Mouse (Mus musculus): ENCODE data around the gene Camk2n1. TPM values are rescaled to one million over a fixed set of nuclear protein-coding genes. Genes with fewer than 3 reads are reported as not detected.
"Not testable (repeated sequence)": the region's sequence is repeated elsewhere in the genome, so short reads cannot be mapped to it uniquely, and the experiment has no call there.

Gene Camk2n1
- 1 to 10 TPM; 3.8 to 7.7 TPM for total RNA-seq (2021)
- long read RNA-seq, experiment 1, full-length matches to known transcripts: 2 of 5 reads
- long read RNA-seq, experiment 1, partial matches to known transcripts: 0 of 5 reads
- long read RNA-seq, experiment 1, other reads (novel, unspliced or antisense): 3 of 5 reads
- long read RNA-seq, experiment 2, full-length matches to known transcripts: 4 of 4 reads
- long read RNA-seq, experiment 2, partial matches to known transcripts: 0 of 4 reads
- long read RNA-seq, experiment 2, other reads (novel, unspliced or antisense): 0 of 4 reads

- peak; percentile 80 for DNase-seq (ENCODE audit: low spot score)
Measured at GRCm38 (mm10) chr4:138453753-138454570, at the start of gene Camk2n1. Gene Camk2n1, plus strand, starts transcription at chr4:138454314.

- DNase-seq (ENCODE audit: low spot score): peak; percentile 48
Measured at GRCm38 (mm10) chr4:138404806-138405205, 49.3 kb upstream of the Camk2n1 start.

- no peak for DNase-seq (ENCODE audit: low spot score)
Measured at GRCm38 (mm10) chr4:138407479-138408194, 46.5 kb upstream of the Camk2n1 start.

- no peak for DNase-seq (ENCODE audit: low spot score)
Measured at GRCm38 (mm10) chr4:138411011-138411410, 43.1 kb upstream of the Camk2n1 start.

- no peak for DNase-seq (ENCODE audit: low spot score)
Measured at GRCm38 (mm10) chr4:138411504-138412121, 42.5 kb upstream of the Camk2n1 start.

- DNase-seq (ENCODE audit: low spot score): no peak
Measured at GRCm38 (mm10) chr4:138414725-138415124, 39.4 kb upstream of the Camk2n1 start.

- no peak for DNase-seq (ENCODE audit: low spot score)
Measured at GRCm38 (mm10) chr4:138415991-138416390, 38.1 kb upstream of the Camk2n1 start.

GRCm38 (mm10) chr4:138416414-138416813 lies 37.7 kb upstream of the Camk2n1 start:
- DNase-seq (ENCODE audit: low spot score): no peak

- DNase-seq (ENCODE audit: low spot score): no peak
Measured at GRCm38 (mm10) chr4:138417882-138418281, 36.2 kb upstream of the Camk2n1 start.

GRCm38 (mm10) chr4:138418340-138418957 lies 35.7 kb upstream of the Camk2n1 start:
- no peak for DNase-seq (ENCODE audit: low spot score)

GRCm38 (mm10) chr4:138425028-138425427 lies 29.1 kb upstream of the Camk2n1 start:
- DNase-seq (ENCODE audit: low spot score): no peak

- DNase-seq (ENCODE audit: low spot score): not testable (repeated sequence)
Measured at GRCm38 (mm10) chr4:138425604-138426003, 28.5 kb upstream of the Camk2n1 start.

GRCm38 (mm10) chr4:138426778-138427705 lies 27.1 kb upstream of the Camk2n1 start:
- peak; percentile 92 for DNase-seq (ENCODE audit: low spot score)

GRCm38 (mm10) chr4:138429778-138430177 lies 24.3 kb upstream of the Camk2n1 start:
- DNase-seq (ENCODE audit: low spot score): no peak

- DNase-seq (ENCODE audit: low spot score): no peak
Measured at GRCm38 (mm10) chr4:138431340-138431739, 22.8 kb upstream of the Camk2n1 start.

- DNase-seq (ENCODE audit: low spot score): peak; percentile 97
Measured at GRCm38 (mm10) chr4:138434347-138435316, 19.5 kb upstream of the Camk2n1 start, which contains the start of gene Mul1. Gene Mul1, plus strand, starts transcription at chr4:138434671.

GRCm38 (mm10) chr4:138440062-138440461 lies 14.1 kb upstream of the Camk2n1 start:
- DNase-seq (ENCODE audit: low spot score): no peak

GRCm38 (mm10) chr4:138444941-138445340 lies 9.2 kb upstream of the Camk2n1 start:
- no peak for DNase-seq (ENCODE audit: low spot score)

GRCm38 (mm10) chr4:138446981-138447380 lies 7.1 kb upstream of the Camk2n1 start:
- DNase-seq (ENCODE audit: low spot score): no peak

All from gastrocnemius, adult 18-20 months (tissue).